Mouse (Mus musculus) bone marrow macrophage, adult 2 months (primary cell): Measurements from ENCODE around the gene Cox19. TPM values are rescaled to one million over a fixed set of nuclear protein-coding genes. Genes with fewer than 3 reads are reported as not detected.

ENCODE experiments used
- H3K27ac ChIP-seq: 2 replicates; pipeline ENCODE4 v1.5.1; 2012; ENCODE audit warnings: low read depth, low read length; ENCODE audit not compliant: insufficient read depth
- H3K4me1 ChIP-seq: 2 replicates; pipeline ENCODE4 v1.6.1; 2012; ENCODE audit warnings: low read length; ENCODE audit not compliant: control insufficient read depth, insufficient read depth
- H3K4me3 ChIP-seq: 2 replicates; pipeline ENCODE4 v1.5.1; 2012; ENCODE audit warnings: mild to moderate bottlenecking, low read length, moderate library complexity; ENCODE audit not compliant: insufficient read depth
- CTCF ChIP-seq: IDR thresholded peaks from 2 replicates; pipeline ENCODE4 v1.5.1; 2012; ENCODE audit warnings: low read depth, mild to moderate bottlenecking, low read length, moderate library complexity
- POLR2A ChIP-seq: IDR thresholded peaks from 2 replicates; pipeline ENCODE4 v1.6.1; 2012; ENCODE audit warnings: mild to moderate bottlenecking, low read depth, low read length, borderline replicate concordance
- polyA plus RNA-seq: library from polyadenylated mRNA; stranded (reverse); fragments of >200 nt; gene quantifications from 2 replicates; pipeline ENCODE4 v1.2.4, GENCODE M21; 2012; ENCODE audit not compliant: missing spikeins, insufficient read depth, insufficient read length

Cox19 gene
- polyA plus RNA-seq, 1 experiment, result 31.4 TPM

DNA sequence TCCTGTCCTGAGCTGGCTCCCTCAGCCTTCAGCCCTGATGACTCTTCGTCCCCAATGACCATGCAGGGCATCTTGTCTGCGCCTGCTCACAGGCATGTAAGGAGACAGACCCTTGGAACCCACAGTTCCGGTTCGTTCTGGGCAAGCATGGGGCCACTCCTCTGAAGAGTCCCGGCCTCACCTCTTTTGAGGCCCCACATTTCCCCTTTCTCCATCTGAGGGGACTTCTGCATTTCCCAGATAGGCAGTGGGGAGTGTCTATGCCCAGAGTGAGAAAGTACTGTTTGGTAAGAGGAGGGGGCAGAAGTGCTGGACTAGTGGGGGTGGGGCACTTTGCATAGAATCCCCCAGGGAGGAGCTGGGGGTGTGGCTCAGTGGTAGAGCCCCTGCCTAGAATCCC lies 64.1 kb downstream of the Cox19 start:
- TF ChIP-seq CTCF (no peak), POLR2A (no peak)
- Histone ChIP-seq H3K4me1 (peaks cover 57% of the 10 kb centered on the region), H3K4me3 (peak overlapping the region; percentile 15), H3K27ac (peak overlapping the region; percentile 97)

Other genes starting within 250 kb of the Cox19 start
- 2.1 and 2.5 TPM in 2 replicates for gene Prkar1b, start 201.4 kb downstream of the Cox19 start, polyA plus RNA-seq
- gene Dnaaf5, start 201.2 kb downstream of the Cox19 start, polyA plus RNA-seq, result 6.2 and 7.5 TPM in 2 replicates
- gene Sun1, start 150.8 kb downstream of the Cox19 start, polyA plus RNA-seq, result 21.8 and 25.2 TPM in 2 replicates
- 26.8 and 29.2 TPM in 2 replicates for gene Get4, start 99.1 kb downstream of the Cox19 start, polyA plus RNA-seq
- gene Adap1, start 25.8 kb downstream of the Cox19 start, polyA plus RNA-seq, result 73.2 and 77.1 TPM in 2 replicates
- gene Cyp2w1, start 1.2 kb upstream of the Cox19 start, polyA plus RNA-seq, result not detected in 2 replicates
- gene Gpr146, start 26.3 kb upstream of the Cox19 start, polyA plus RNA-seq, result 34.5 and 34.7 TPM in 2 replicates
- 13.2 and 14.4 TPM in 2 replicates for gene C130050O18Rik, start 53.9 kb upstream of the Cox19 start, polyA plus RNA-seq
- not detected in 2 replicates for gene Gper1, start 71.7 kb upstream of the Cox19 start, polyA plus RNA-seq
- gene 3110082I17Rik, start 109.1 kb upstream of the Cox19 start, polyA plus RNA-seq, result 16.4 TPM in 2 replicates
- gene Zfand2a, start 133.1 kb upstream of the Cox19 start, polyA plus RNA-seq, result 32.5 and 38.1 TPM in 2 replicates
- gene Uncx, start 192.1 kb upstream of the Cox19 start, polyA plus RNA-seq, result not detected in 2 replicates